Mouse (Mus musculus): ENCODE results near the gene Nfya. TPM values are rescaled to one million over a fixed set of nuclear protein-coding genes. Genes with fewer than 3 reads are reported as not detected.

Gene Nfya
- total and polyA plus RNA-seq, 3 experiments, result 56.9 to 97.8 TPM; not detected in 1

DNA sequence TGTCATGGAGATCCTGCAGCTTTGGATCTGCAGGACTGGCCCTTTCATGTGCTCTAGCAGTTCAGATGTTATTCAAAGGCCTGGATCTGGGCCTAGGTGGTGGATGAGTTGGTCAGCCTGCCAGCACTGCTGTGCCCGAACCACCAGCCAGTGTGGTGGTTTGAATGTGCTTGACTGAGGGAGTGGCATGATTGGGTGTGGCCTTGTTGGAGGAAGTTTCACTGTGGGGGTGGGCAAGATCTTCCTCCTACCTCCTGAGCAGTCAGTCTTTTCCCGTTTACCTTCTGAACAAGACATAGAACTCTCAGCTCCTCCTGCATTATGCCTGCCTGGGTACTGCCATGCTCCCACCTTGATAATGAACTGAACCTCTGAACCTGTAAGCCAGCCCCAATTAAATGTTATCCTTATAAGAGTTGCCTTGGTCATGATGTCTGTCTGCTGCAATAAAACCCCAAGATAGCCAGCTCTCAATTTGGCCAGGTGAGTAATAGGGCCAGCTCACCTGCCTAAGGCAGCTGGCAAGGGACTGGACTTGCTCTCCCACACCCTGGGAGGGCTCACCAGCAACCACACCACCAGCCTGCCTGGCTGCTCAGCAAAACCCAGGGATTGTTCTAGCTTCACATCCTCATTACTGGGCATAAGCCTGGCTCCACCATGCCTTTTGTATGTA, 23.8 kb downstream of the Nfya start:
- Histone ChIP-seq H3K4me1 (ENCODE audit: control insufficient read depth in 1 of 2, insufficient read depth in 2 of 2, low read length in 2 of 2) (peaks cover 0 to 4% of the 10 kb centered on the region in 2 experiments; a peak in 1 of 4 replicates), H3K79me2 (ENCODE audit: control insufficient read depth, insufficient read depth, low read length, poor library complexity) (no peaks in the 10 kb centered on the region), H3K9ac (ENCODE audit: control insufficient read depth, low read depth, low read length, poor library complexity, severe bottlenecking) (no peak overlapping the region), H3K4me3 (ENCODE audit: control insufficient read depth in 1 of 2, insufficient read depth in 1 of 2, low read depth in 2 of 2, low read length in 2 of 2) (no peak overlapping the region), H3K9me3 (replicated peaks; ENCODE audit: insufficient read depth, low read length) (no peaks in the 10 kb centered on the region), H3K27me3 (ENCODE audit: control insufficient read depth in 1 of 2, insufficient read depth in 2 of 2, low read length in 2 of 2) (no peaks in the 10 kb centered on the region), H3K36me3 (ENCODE audit: control insufficient read depth in 1 of 2, insufficient read depth in 2 of 2, low read length in 2 of 2) (peaks cover 11 to 15% of the 10 kb centered on the region in 2 experiments), H3K27ac (ENCODE audit: control insufficient read depth, low read depth, low read length) (no peak overlapping the region)
- DNase-seq (ENCODE audit: low read depth, low spot score), result peak; percentile 71
- TF ChIP-seq CHD2 (IDR thresholded peaks at IDR 0.05; ENCODE audit: low read length) (no peak), SMC3 (IDR thresholded peaks at IDR 0.05; ENCODE audit: low read depth, low read length) (0 out of 2 replicates have a peak, but pooled peaks have one; percentile 13), ZC3H11A (IDR thresholded peaks at IDR 0.05; ENCODE audit: low read depth, low read length) (no peak), UBTF (IDR thresholded peaks at IDR 0.05; ENCODE audit: borderline replicate concordance, insufficient read depth, low read depth, low read length) (no peak), ELF1 (IDR thresholded peaks at IDR 0.05; ENCODE audit: low read depth, low read length) (no peak), E2F4 (IDR thresholded peaks at IDR 0.05; ENCODE audit: borderline replicate concordance, low read depth, low read length) (no peak), POLR2A (IDR thresholded peaks at IDR 0.05; ENCODE audit: control insufficient read depth in 1 of 2, insufficient read depth in 1 of 2, low read depth in 1 of 2, low read length in 2 of 2, poor library complexity in 1 of 2) (peak in 1 of 2 experiments; percentile 50; a peak in 1 of 4 replicates), CTCF (IDR thresholded peaks at IDR 0.05 in 2 of 3, conservative IDR thresholded peaks at IDR 0.05 in 1 of 3; ENCODE audit: control insufficient read depth in 1 of 3, insufficient read depth in 1 of 3, low read depth in 2 of 3, low read length in 3 of 3, poor library complexity in 1 of 3, severe bottlenecking in 1 of 3) (no peak), MYC (IDR thresholded peaks at IDR 0.05; ENCODE audit: low read depth, low read length) (no peak), EP300 (IDR thresholded peaks at IDR 0.05; ENCODE audit: low read depth in 1 of 2, low read length in 2 of 2) (0 out of 4 replicates have a peak, but pooled peaks of 1 of the 2 experiments have one; percentile 19), CHD1 (IDR thresholded peaks at IDR 0.05; ENCODE audit: low read depth, low read length) (no peak), SIN3A (IDR thresholded peaks at IDR 0.05; ENCODE audit: low read length) (no peak), ZMIZ1 (IDR thresholded peaks at IDR 0.05; ENCODE audit: low read depth, low read length) (peak; percentile 33), JUND (IDR thresholded peaks at IDR 0.05; ENCODE audit: low read depth, low read length) (no peak), POLR2AphosphoS2 (IDR thresholded peaks at IDR 0.05; ENCODE audit: low read length) (peak; percentile 91)

DNA sequence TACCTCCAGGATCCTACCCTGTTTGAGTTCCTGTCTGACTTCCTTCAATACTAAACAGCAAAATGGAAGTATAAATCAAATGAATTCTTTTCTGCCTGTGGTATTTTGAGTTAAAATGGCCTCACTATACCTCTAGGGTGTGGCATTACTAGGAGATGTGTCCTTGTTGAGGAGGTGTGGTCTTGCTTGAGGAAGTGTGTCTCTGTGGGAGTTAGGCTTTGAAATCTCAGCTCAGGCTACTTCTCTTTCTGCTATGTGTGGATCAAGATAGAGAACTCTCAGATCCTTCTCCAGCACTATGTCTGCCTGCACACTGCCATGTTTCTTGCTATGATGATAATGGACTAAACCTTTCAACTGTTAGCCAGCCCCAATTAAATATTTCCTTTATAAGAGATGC, 30.7 kb downstream of the Nfya start:
- Histone ChIP-seq H3K79me2 (ENCODE audit: control insufficient read depth, insufficient read depth, low read length, poor library complexity) (no peaks in the 10 kb centered on the region), H3K4me3 (ENCODE audit: control insufficient read depth in 1 of 2, insufficient read depth in 1 of 2, low read depth in 2 of 2, low read length in 2 of 2) (no peak overlapping the region), H3K27me3 (ENCODE audit: control insufficient read depth in 1 of 2, insufficient read depth in 2 of 2, low read length in 2 of 2) (no peaks in the 10 kb centered on the region), H3K36me3 (ENCODE audit: control insufficient read depth in 1 of 2, insufficient read depth in 2 of 2, low read length in 2 of 2) (no peaks in the 10 kb centered on the region), H3K9me3 (replicated peaks; ENCODE audit: insufficient read depth, low read length) (no peaks in the 10 kb centered on the region), H3K4me1 (ENCODE audit: control insufficient read depth in 1 of 2, insufficient read depth in 2 of 2, low read length in 2 of 2) (no peaks in the 10 kb centered on the region; a peak in 1 of 4 replicates), H3K27ac (ENCODE audit: control insufficient read depth, low read depth, low read length) (no peak overlapping the region), H3K9ac (ENCODE audit: control insufficient read depth, low read depth, low read length, poor library complexity, severe bottlenecking) (no peak overlapping the region)
- TF ChIP-seq CHD1 (IDR thresholded peaks at IDR 0.05; ENCODE audit: low read depth, low read length) (no peak), CHD2 (IDR thresholded peaks at IDR 0.05; ENCODE audit: low read length) (no peak), NRF1 (IDR thresholded peaks at IDR 0.05; ENCODE audit: insufficient read depth, low read depth, low read length, poor library complexity, severe bottlenecking) (no peak), RCOR1 (IDR thresholded peaks at IDR 0.05; ENCODE audit: low read depth, low read length) (peak; percentile 76), GATA1 (IDR thresholded peaks at IDR 0.05; ENCODE audit: low read depth, low read length) (0 out of 2 replicates have a peak, but pooled peaks have one; percentile 17), TCF12 (IDR thresholded peaks at IDR 0.05; ENCODE audit: low read depth, low read length) (no peak)
- DNase-seq (ENCODE audit: low read depth, low spot score), result peak; percentile 63
